Mouse (Mus musculus) intestine, postnatal 0 days (tissue): ENCODE results near the gene Gm3685. TPM values are rescaled to one million over a fixed set of nuclear protein-coding genes. Genes with fewer than 3 reads are reported as not detected.
"Not testable (repeated sequence)": the region's sequence is repeated elsewhere in the genome, so short reads cannot be mapped to it uniquely, and the experiment has no call there.

Source experiments
- ATAC-seq: fragments of 200-750 bp; cut with Nextera tagmentation; 2 replicates; pipeline ENCODE4 v1.8.0; 2017; ENCODE audit warnings: mild to moderate bottlenecking, moderate TSS enrichment, moderate library complexity
- H3K27ac ChIP-seq: fragments of 300-500 bp; sonication (generic); 2 replicates; pipeline ENCODE4 v1.5.1; 2014; ENCODE audit warnings: mild to moderate bottlenecking, low read depth, low read length, moderate library complexity
- H3K27me3 ChIP-seq: fragments of 300-500 bp; sonication (generic); replicated peaks from 2 replicates; pipeline ENCODE4 v1.6.1; 2014; ENCODE audit warnings: low read length, mixed read lengths; ENCODE audit not compliant: control insufficient read depth, insufficient read depth
- H3K36me3 ChIP-seq: fragments of 300-500 bp; sonication (generic); 2 replicates; pipeline ENCODE4 v1.6.1; 2014; ENCODE audit warnings: mild to moderate bottlenecking, moderate library complexity; ENCODE audit not compliant: control insufficient read depth, insufficient read depth
- H3K4me1 ChIP-seq: fragments of 300-500 bp; sonication (generic); replicated peaks from 2 replicates; pipeline ENCODE4 v1.6.1; 2014; ENCODE audit warnings: antibody characterized with exemption, low read length, mixed read lengths; ENCODE audit not compliant: control insufficient read depth, insufficient read depth
- H3K4me2 ChIP-seq: fragments of 300-500 bp; sonication (generic); replicated peaks from 2 replicates; pipeline ENCODE4 v1.6.1; 2014; ENCODE audit warnings: low read depth, mild to moderate bottlenecking, moderate library complexity
- H3K4me3 ChIP-seq: fragments of 300-500 bp; sonication (generic); 2 replicates; pipeline ENCODE4 v1.5.1; 2014; ENCODE audit warnings: low read depth, low read length
- H3K9ac ChIP-seq: fragments of 300-500 bp; sonication (generic); 2 replicates; pipeline ENCODE4 v1.6.1; 2014; ENCODE audit warnings: mild to moderate bottlenecking, low read depth, low read length
- H3K9me3 ChIP-seq: fragments of 300-500 bp; sonication (generic); 2 replicates; pipeline ENCODE4 v1.6.1; 2016; ENCODE audit warnings: mixed run types; ENCODE audit not compliant: control insufficient read depth
- CTCF ChIP-seq: sonication (generic); IDR thresholded peaks from 2 replicates; pipeline ENCODE4 v1.5.1; 2016; ENCODE audit warnings: low read depth, mild to moderate bottlenecking, control low read depth, antibody characterized with exemption, moderate library complexity
- WGBS: fragments of 180-500 bp; shearing (Covaris S2); extraction: QIAGEN DNeasy Blood & Tissue Kit; methylation state at CpG from one replicate; pipeline ENCODE4 v1.1.7; 2014; 5-methylcytosine and 5-hydroxymethylcytosine counted together
- polyA plus RNA-seq: library from polyadenylated mRNA; unstranded; fragments of >200 nt; fragmentation: Nextera tagmentation; extraction: Ambion mirVana; gene quantifications from 2 replicates; pipeline ENCODE4 v1.2.1, GENCODE M21; 2015

Gm3685 gene
- polyA plus RNA-seq = not detected in 2 replicates

- H3K4me2 ChIP-seq, H3K4me3 ChIP-seq, H3K27ac ChIP-seq, H3K27me3 ChIP-seq, H3K9me3 ChIP-seq, H3K4me1 ChIP-seq, H3K36me3 ChIP-seq, ATAC-seq, H3K9ac ChIP-seq: not testable (repeated sequence)
- no CpG with 5 or more reads among the region's 2 CpGs for WGBS
Observed at GRCm38 (mm10) chr14:7044870-7045269, at the start of gene Gm3685. Gene Gm3685, minus strand, starts transcription at chr14:7044970.

GRCm38 (mm10) chr14:7026781-7027749 is 17.7 kb downstream of the Gm3685 start, which contains the start of gene Gm10406:
Gene Gm10406, minus strand, starts transcription at chr14:7027449.
- peak within 1 kb of the TSS; percentile 32 for H3K4me3 ChIP-seq
- not testable (repeated sequence) for H3K9ac ChIP-seq, H3K36me3 ChIP-seq, ATAC-seq, H3K4me1 ChIP-seq, H3K27ac ChIP-seq, H3K27me3 ChIP-seq, H3K9me3 ChIP-seq
- H3K4me2 ChIP-seq = peak within 1 kb of the TSS; percentile 65
- WGBS = 1% methylated on average over 32 of the region's 70 CpGs

- not testable (repeated sequence) for H3K9me3 ChIP-seq, H3K27me3 ChIP-seq, H3K36me3 ChIP-seq, H3K27ac ChIP-seq, H3K9ac ChIP-seq, H3K4me3 ChIP-seq, H3K4me1 ChIP-seq, ATAC-seq
- 0 out of 2 replicates have a peak overlapping the region, but pooled peaks have one; percentile 65 for H3K4me2 ChIP-seq
- TF ChIP-seq CTCF = peak; percentile 59
- 6% methylated on average over 9 of the region's 9 CpGs for WGBS
Observed at GRCm38 (mm10) chr14:7026274-7026673, 18.5 kb downstream of the Gm3685 start.

Other genes with a start within 250 kb of the Gm3685 start
- gene Gm3642, start 204.7 kb downstream of the Gm3685 start, polyA plus RNA-seq = not detected in 2 replicates
- 0.17 TPM in 1 of 2 replicates, not detected in the other for gene Gm3667, start 155.0 kb downstream of the Gm3685 start, polyA plus RNA-seq
- gene Gm6356, start 71.2 kb downstream of the Gm3685 start, polyA plus RNA-seq = not detected in 2 replicates
- gene Gm10406, start 17.5 kb downstream of the Gm3685 start, polyA plus RNA-seq = 0.08 TPM in 1 of 2 replicates, not detected in the other
- gene Gm3696, start 55.7 kb upstream of the Gm3685 start, polyA plus RNA-seq = 0.30 and 0.44 TPM in 2 replicates
- not detected in 2 replicates for gene Gm6676, start 80.4 kb upstream of the Gm3685 start, polyA plus RNA-seq
- gene Gm3512, start 129.6 kb upstream of the Gm3685 start, polyA plus RNA-seq = 0.78 and 0.99 TPM in 2 replicates
- gene Gm16434, start 149.6 kb upstream of the Gm3685 start, polyA plus RNA-seq = not detected in 2 replicates
- gene Gm3727, start 219.7 kb upstream of the Gm3685 start, polyA plus RNA-seq = not detected in 2 replicates